Mouse (Mus musculus) lung, adult 2 months (tissue): Measurements from ENCODE around the gene Padi4. TPM values are rescaled to one million over a fixed set of nuclear protein-coding genes. Genes with fewer than 3 reads are reported as not detected.
A peak's percentile ranks its signal among the peaks of the same experiment; 100 is the strongest.

ENCODE experiments used
- DNase-seq: peaks from one replicate; pipeline ENCODE4 v3.0.0; 2022
- H3K4me1 ChIP-seq: fragments of 200-500 bp; 2 replicates; pipeline ENCODE4 v1.6.1; 2011; ENCODE audit warnings: low read length; ENCODE audit not compliant: control insufficient read depth, insufficient read depth
- H3K4me3 ChIP-seq: fragments of 200-500 bp; replicated peaks from 2 replicates; pipeline ENCODE3; 2011; ENCODE audit warnings: low read depth, mild to moderate bottlenecking, control low read depth, low read length; ENCODE audit errors: extremely low read depth
- CTCF ChIP-seq: fragments of 200-500 bp; IDR thresholded peaks from 2 replicates; pipeline ENCODE4 v1.5.1; 2011; ENCODE audit warnings: mild to moderate bottlenecking, low read length, control low read depth; ENCODE audit not compliant: insufficient read depth
- POLR2A ChIP-seq: fragments of 200-500 bp; IDR thresholded peaks from 2 replicates; pipeline ENCODE4 v1.6.1; 2011; ENCODE audit warnings: low read depth, mild to moderate bottlenecking, control low read depth, low read length, borderline replicate concordance; ENCODE audit errors: extremely low read depth
- WGBS: fragments of 180-500 bp; shearing (Covaris S2); methylation state at CpG from one replicate; pipeline ENCODE4 v1.1.7; 2018; 5-methylcytosine and 5-hydroxymethylcytosine counted together
- polyA plus RNA-seq: library from polyadenylated mRNA; depleted of rRNA; stranded (reverse); fragments of >200 nt; gene quantifications from 2 replicates; pipeline ENCODE4 v1.2.3, GENCODE M21; 2012

Gene Padi4
- polyA plus RNA-seq, 1 experiment, result 9.4 TPM

DNA sequence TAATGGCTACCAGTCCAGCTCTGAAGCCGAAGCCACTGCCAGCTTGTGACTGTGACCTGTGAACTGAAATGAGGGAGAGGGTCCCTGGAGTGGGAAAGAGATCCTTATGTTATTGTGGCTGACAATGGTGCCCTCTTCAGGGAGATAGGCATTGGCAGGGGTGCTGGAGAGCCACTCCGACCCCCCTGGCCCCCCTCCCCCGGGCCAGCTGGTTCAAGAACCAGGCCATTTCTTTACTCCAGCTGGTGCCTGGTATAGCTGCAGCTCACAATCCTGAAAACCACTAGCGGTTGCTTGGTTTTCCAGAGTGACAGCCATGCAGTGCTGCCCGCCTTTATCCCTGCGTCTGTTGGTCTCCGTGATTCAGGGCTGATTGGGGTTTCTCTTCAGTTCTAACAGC lies 64.9 kb downstream of the Padi4 start:
- WGBS, result 77% methylated on average over 7 of the region's 7 CpGs
- no peak for TF ChIP-seq POLR2A
- TF ChIP-seq CTCF, result no peak
- no peak for DNase-seq

DNA sequence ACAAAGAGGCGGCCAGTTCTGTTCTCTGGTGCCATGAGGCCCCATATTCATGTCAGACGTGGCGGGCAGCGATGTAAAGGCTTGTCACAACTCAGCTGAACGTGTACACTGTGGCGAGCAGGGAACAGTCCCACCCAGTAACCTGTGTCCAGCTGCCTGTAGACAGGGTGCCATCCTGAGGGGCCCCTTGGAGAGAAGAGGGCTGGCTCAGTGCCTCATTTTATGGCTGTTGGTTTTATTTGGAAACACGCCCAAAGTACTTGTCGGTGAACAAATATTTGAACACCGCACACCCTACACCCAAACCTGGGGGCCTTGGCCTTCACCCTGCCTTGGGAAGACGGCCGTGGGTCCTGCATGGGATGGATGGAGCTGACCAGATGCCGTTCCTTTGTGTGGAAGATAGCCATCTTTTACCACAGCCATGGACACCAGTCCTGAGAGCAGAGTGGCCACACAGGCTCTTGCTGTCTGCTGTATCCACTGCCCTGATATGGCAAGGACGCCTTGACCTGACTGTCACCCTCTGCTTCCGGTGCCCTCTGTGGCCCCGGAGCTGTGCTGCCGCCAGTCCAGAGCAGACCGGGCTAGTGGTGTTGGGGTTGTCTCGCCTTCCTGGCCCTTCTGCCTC lies 65.6 kb downstream of the Padi4 start:
- Histone ChIP-seq H3K4me1 (no peaks in the 10 kb centered on the region; the same call in 1 of the 2 replicates), H3K4me3 (no peak overlapping the region)
- 67% methylated on average over 18 of the region's 18 CpGs for WGBS
- TF ChIP-seq CTCF (no peak), POLR2A (no peak)
- peak; percentile 54 for DNase-seq

More for the DNA sequence above, 64.9 kb downstream of the Padi4 start:
- no peaks in the 10 kb centered on the region for H3K4me1 ChIP-seq
- H3K4me3 ChIP-seq, result no peak overlapping the region

DNA sequence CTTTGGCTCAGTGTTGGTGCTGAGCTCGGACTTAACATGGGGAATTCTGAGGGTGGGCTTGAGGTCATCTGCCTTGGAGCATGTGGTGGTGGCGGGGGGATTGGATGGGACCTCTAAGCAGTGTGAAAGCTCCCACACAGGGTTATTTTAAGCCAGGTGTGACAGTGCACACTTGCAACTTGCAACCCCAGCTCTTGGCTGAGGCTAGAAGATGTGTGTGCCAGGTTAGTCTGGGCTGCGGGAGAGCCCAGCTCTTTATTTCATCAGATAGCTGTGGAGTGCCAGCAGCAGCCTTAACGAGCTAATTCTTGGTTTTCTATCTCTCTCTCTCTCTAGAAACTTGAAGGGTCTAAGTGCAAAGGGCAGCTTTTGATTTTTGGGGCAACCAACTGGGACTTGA lies 66.4 kb downstream of the Padi4 start:
- 66% methylated on average over 4 of the region's 4 CpGs for WGBS
- DNase-seq, result no peak
- TF ChIP-seq POLR2A, result no peak
- no peak for TF ChIP-seq CTCF
- Histone ChIP-seq H3K4me1 (no peaks in the 10 kb centered on the region; the same call in 1 of the 2 replicates), H3K4me3 (no peak overlapping the region)

DNA sequence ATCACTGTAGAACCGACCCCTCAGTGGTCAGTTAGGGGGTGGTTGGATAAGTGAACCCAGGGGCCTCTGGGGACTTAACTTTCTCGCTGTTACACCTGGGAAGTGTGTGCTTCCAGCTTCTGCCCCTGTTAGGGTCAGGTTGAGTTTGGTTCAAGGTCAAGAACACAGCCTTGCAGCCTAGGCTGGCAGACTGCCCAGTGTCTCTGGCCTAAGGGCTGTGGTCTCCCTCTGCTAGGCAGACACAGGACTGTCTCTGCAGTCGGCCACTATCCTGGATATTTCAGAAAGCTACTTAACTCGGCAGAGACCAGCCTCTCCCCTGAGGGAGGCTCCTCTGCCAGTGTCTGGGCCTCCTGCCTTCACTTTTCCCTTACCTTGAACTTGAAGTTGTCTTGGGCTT lies 69.9 kb downstream of the Padi4 start:
- TF ChIP-seq POLR2A, result no peak
- TF ChIP-seq CTCF, result no peak
- Histone ChIP-seq H3K4me3 (no peak overlapping the region), H3K4me1 (peaks cover 10% of the 10 kb centered on the region)
- 47% methylated on average over 4 of the region's 4 CpGs for WGBS
- DNase-seq, result no peak

DNA sequence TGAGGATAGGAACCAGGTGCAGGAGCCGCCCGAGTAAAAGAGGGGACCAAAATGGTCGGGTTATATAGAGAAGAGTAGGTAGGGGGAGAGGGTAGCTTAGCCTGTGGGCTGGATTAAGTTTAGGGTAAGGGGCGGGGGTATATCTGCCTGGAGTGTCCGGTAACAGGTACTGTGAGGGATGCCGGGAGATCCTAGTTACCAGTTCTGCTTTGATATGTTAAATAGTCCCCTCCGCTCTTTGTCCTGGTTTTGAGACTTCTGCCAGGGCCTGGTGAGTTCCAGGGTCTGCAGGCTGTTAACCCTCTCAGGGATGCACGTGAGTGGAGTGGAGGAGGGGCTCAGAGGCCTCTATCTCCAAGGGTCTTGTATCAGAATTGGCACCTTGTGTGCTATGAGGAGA lies 70.4 kb downstream of the Padi4 start:
- Histone ChIP-seq H3K4me1 (peaks cover 11% of the 10 kb centered on the region), H3K4me3 (no peak overlapping the region)
- TF ChIP-seq CTCF (no peak), POLR2A (no peak)
- DNase-seq, result no peak
- 43% methylated on average over 8 of the region's 8 CpGs for WGBS

DNA sequence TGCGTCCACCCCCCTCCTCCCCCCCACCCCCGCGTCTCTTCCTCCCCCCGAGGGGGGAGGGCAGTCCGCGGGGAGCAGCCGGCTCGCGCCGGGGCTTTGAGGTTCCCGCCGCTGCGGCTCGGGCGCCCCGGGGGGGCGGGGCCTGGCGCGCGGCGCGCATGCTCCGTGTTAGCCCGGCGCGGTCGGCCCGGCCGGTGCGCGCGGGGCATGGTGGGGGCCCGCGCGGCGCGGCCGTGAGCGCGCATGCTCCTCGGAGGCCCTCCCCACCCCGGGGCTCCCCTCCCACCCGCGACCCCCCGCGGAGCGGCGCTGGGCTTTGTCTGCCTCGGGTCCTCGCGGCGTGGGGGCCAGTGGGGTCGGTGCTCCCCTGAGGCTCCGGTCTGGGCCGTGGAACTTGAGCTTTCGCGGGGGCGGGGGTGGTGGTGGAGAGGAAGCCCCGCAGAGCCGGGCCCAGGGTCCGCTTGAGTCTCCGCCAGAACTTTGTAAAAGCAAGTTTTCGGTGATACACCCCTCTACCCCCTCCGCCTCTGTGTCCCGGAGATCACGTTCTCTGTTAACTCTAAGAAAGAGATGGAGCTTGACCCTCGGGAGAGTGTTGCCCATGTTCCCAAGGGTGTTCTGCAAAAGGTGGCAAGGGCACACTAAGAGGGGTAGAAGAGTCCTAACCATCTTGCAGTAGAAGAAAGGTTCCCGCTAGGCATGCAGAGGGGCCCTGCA lies 71.3 kb downstream of the Padi4 start:
- Histone ChIP-seq H3K4me3 (peak overlapping the region; percentile 69), H3K4me1 (peaks cover 11% of the 10 kb centered on the region)
- DNase-seq, result peak; percentile 83
- WGBS, result 3% methylated on average over 47 of the region's 68 CpGs
- TF ChIP-seq POLR2A, result 0 out of 2 replicates have a peak, but pooled peaks have one; percentile 41
- no peak for TF ChIP-seq CTCF

DNA sequence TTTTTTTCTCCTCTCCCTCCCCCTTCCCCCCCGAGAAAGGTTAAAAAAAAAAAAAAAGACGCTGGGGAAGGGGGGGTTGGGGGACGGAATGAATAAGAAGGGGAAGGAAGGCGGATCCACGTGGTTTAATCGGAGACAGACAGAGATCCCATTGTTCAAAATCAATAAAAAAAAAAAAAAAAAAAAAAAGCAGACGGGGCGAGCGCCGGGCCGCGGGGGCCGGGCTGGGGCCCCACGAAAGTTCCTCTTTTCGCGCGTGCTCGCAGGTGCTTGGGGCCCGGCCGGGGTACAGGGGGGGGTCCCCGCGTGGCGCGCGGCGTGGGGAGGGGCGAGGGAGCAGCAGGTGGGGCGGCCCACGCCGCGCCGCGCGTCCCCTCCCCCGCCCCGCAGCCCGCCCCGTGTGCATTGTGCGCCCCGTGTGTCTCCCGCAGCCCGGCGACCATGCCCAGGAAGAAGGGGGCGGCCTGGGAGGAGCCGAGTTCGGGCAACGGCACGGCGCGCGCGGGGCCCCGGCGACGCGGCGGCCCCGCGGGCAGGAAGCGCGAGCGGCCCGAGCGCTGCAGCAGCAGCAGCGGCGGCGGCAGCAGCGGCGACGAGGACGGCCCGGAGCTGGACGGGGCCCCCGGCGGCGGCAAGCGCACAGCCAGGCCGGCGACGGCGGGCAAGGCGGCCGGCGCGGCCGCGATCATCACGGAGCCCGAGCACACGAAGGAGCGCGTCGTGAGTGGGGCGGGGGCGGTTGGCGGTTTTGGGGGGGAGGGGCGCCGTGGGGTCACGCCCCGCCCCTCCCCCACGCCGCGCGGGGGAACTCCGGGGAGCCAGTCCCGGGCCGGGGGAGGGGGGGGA lies 72.1 kb downstream of the Padi4 start:
- TF ChIP-seq POLR2A (no peak), CTCF (no peak)
- WGBS, result 4% methylated on average over 98 of the region's 107 CpGs
- Histone ChIP-seq H3K4me3 (peak overlapping the region; percentile 69), H3K4me1 (peaks cover 11% of the 10 kb centered on the region)
- DNase-seq, result peak; percentile 42

DNA sequence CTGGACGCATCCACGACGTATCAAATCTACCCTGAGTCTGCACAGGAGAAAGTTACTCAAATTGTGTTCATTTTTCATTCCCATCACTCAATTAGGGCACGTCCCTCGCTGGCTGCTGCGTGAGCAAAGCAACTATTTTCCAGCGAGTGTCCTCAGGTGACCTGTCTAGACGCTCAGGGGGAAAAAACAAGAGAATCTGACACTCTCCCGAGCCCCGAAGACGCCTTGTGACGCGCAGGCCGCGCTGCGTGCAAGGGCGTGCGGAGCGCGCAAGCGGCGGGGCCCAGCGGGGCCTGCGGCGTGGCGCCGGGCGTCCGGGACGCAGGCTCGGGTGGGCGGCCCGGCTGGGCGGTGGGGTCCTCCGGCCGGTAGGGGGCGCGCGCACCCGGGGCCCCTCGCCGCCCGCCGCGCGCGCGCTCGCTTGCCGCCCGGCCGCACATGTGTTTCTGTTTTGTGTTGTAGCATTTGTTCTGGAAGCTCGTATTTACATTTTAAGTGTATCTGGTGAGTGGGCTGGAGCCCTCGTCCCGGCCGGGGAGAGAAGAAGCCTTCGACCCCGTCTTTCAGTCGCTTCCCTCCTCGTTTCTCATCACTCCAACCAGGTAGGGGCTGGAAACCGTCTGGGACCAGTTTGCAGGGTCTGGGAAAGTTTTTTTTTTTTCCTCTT lies 72.9 kb downstream of the Padi4 start:
- no peak for TF ChIP-seq CTCF
- TF ChIP-seq POLR2A, result peak; percentile 55; the same call in 1 of the 2 replicates
- peak; percentile 73 for DNase-seq

More for the DNA sequence above, 72.9 kb downstream of the Padi4 start:
- H3K4me1 ChIP-seq, result peaks cover 11% of the 10 kb centered on the region
- WGBS, result under 1% methylated on average over 59 of the region's 61 CpGs
- H3K4me3 ChIP-seq, result peak overlapping the region; percentile 69
